Mouse (Mus musculus) ES-E14 (cell line): ENCODE results near the gene Ccpg1. TPM values are rescaled to one million over a fixed set of nuclear protein-coding genes. Genes with fewer than 3 reads are reported as not detected.
A peak's percentile ranks its signal among the peaks of the same experiment; 100 is the strongest.

Experiments
- DNase-seq: peaks from one replicate; pipeline ENCODE4 v3.0.0-alpha.2; 2013; ENCODE audit warnings: low read depth, low spot score
- H3K27ac ChIP-seq: 2 replicates; pipeline ENCODE4 v1.5.1; 2012; ENCODE audit warnings: low read depth, mild to moderate bottlenecking, low read length, moderate library complexity, mixed read lengths; ENCODE audit not compliant: poor library complexity, insufficient read depth, severe bottlenecking
- H3K36me3 ChIP-seq: 2 replicates; pipeline ENCODE4 v1.6.1; 2012; ENCODE audit warnings: mild to moderate bottlenecking, low read length, moderate library complexity, mixed read lengths; ENCODE audit not compliant: control insufficient read depth, poor library complexity, insufficient read depth, severe bottlenecking
- H3K4me1 ChIP-seq, 2 experiments: fragments of 150-350 bp in 1 of 2; sonication (generic) in 1 of 2; 2 replicates each; pipeline ENCODE4 v1.6.1; 2012; ENCODE audit warnings: low read length in 2 of 2, mild to moderate bottlenecking in 1 of 2, mixed read lengths in 1 of 2; ENCODE audit not compliant: control insufficient read depth in 2 of 2, insufficient read depth in 2 of 2, poor library complexity in 1 of 2
- H3K4me3 ChIP-seq, 2 experiments: fragments of 150-350 bp in 1 of 2; sonication (generic) in 1 of 2; 2 replicates each; pipeline ENCODE4 v1.5.1; 2012; ENCODE audit warnings: low read length in 2 of 2, low read depth in 1 of 2, mild to moderate bottlenecking in 1 of 2, mixed read lengths in 1 of 2; ENCODE audit not compliant: insufficient read depth in 1 of 2, poor library complexity in 1 of 2, severe bottlenecking in 1 of 2
- H3K9ac ChIP-seq: 2 replicates; pipeline ENCODE4 v1.6.1; 2012; ENCODE audit warnings: low read depth, mild to moderate bottlenecking, low read length, mixed read lengths; ENCODE audit not compliant: poor library complexity, insufficient read depth, severe bottlenecking
- H3K9me3 ChIP-seq: fragments of 150-350 bp; sonication (generic); 2 replicates; pipeline ENCODE4 v1.6.1; 2012; ENCODE audit warnings: low read depth, mild to moderate bottlenecking, low read length; ENCODE audit not compliant: control insufficient read depth, insufficient read depth
- CHD2 ChIP-seq: IDR thresholded peaks from 2 replicates; pipeline ENCODE4 v1.6.1; 2014; ENCODE audit warnings: mild to moderate bottlenecking, low read depth, low read length, inconsistent platforms
- HCFC1 ChIP-seq: IDR thresholded peaks from 2 replicates; pipeline ENCODE4 v1.6.1; 2012; ENCODE audit warnings: low read length, inconsistent platforms, borderline replicate concordance; ENCODE audit not compliant: insufficient read depth
- MAFK ChIP-seq: IDR thresholded peaks from 2 replicates; pipeline ENCODE4 v1.6.1; 2014; ENCODE audit warnings: mild to moderate bottlenecking, low read depth, low read length, inconsistent platforms; ENCODE audit not compliant: insufficient read depth
- ZC3H11A ChIP-seq: IDR thresholded peaks from 2 replicates; pipeline ENCODE4 v1.6.1; 2012; ENCODE audit warnings: low read depth, mild to moderate bottlenecking, inconsistent platforms, low read length, borderline replicate concordance
- ZNF384 ChIP-seq: IDR thresholded peaks from 2 replicates; pipeline ENCODE4 v1.6.1; 2012; ENCODE audit warnings: low read depth, low read length, inconsistent platforms
- in situ Hi-C, 2 experiments: fragments of 600-800 bp; cut with MboI; formaldehyde crosslinking; loops; one replicate each; pipeline ENCODE4 v1.15.1; 2025; ENCODE audit warnings: low sequenced_read_pairs in 2 of 2, inconsistent platforms in 1 of 2; ENCODE audit not compliant: unreplicated experiment in 2 of 2
- total RNA-seq: library from RNA; depleted of rRNA; stranded (reverse); fragments of 300-350 nt; gene quantifications from 2 replicates; pipeline ENCODE4 v1.2.3, GENCODE M21; 2012

The Ccpg1 gene
- total RNA-seq, 1 experiment: 31.3 TPM

GRCm38 (mm10) chr9:72947010-72947409 lies 38.2 kb upstream of the Ccpg1 start:
- H3K4me1 ChIP-seq: no peaks in the 10 kb centered on the region
- H3K4me3 ChIP-seq: no peak overlapping the region
- no peaks in the 10 kb centered on the region for H3K36me3 ChIP-seq
- TF ChIP-seq CHD2 (no peak), ZC3H11A (no peak), MAFK (no peak), ZNF384 (no peak), HCFC1 (no peak)
- H3K9me3 ChIP-seq: no peaks in the 10 kb centered on the region
- no peak overlapping the region for H3K27ac ChIP-seq
- no peak for DNase-seq
- in situ Hi-C loops: no loop called here
- H3K9ac ChIP-seq: no peak overlapping the region

- TF ChIP-seq HCFC1: no peak
- no peak for TF ChIP-seq ZNF384
- TF ChIP-seq ZC3H11A: no peak
- no peak for TF ChIP-seq MAFK
- no peak for TF ChIP-seq CHD2
- Histone ChIP-seq H3K4me1 (no peaks in the 10 kb centered on the region), H3K36me3 (no peaks in the 10 kb centered on the region), H3K27ac (no peak overlapping the region), H3K9ac (no peak overlapping the region), H3K4me3 (no peak overlapping the region), H3K9me3 (no peaks in the 10 kb centered on the region)
- DNase-seq: no peak
- in situ Hi-C loops: no loop called here
Observed at GRCm38 (mm10) chr9:72949572-72949971, 35.7 kb upstream of the Ccpg1 start.

GRCm38 (mm10) chr9:72954746-72955145 lies 30.5 kb upstream of the Ccpg1 start:
- Histone ChIP-seq H3K36me3 (no peaks in the 10 kb centered on the region), H3K9me3 (no peaks in the 10 kb centered on the region), H3K4me1 (no peaks in the 10 kb centered on the region), H3K9ac (no peak overlapping the region), H3K4me3 (no peak overlapping the region), H3K27ac (no peak overlapping the region)
- TF ChIP-seq CHD2 (no peak), ZNF384 (no peak), ZC3H11A (no peak), MAFK (no peak), HCFC1 (no peak)
- DNase-seq: peak; percentile 54
- in situ Hi-C loops: no loop called here

GRCm38 (mm10) chr9:72955546-72955945 lies 29.7 kb upstream of the Ccpg1 start:
- Histone ChIP-seq H3K36me3 (no peaks in the 10 kb centered on the region), H3K9ac (no peak overlapping the region), H3K27ac (no peak overlapping the region), H3K9me3 (no peaks in the 10 kb centered on the region), H3K4me3 (no peak overlapping the region), H3K4me1 (no peaks in the 10 kb centered on the region)
- TF ChIP-seq ZNF384: 0 out of 2 replicates have a peak, but pooled peaks have one; percentile 48
- TF ChIP-seq HCFC1: no peak
- TF ChIP-seq CHD2: no peak
- TF ChIP-seq ZC3H11A: peak; percentile 36; the same call in 1 of the 2 replicates
- TF ChIP-seq MAFK: no peak
- in situ Hi-C loops: no loop called here
- peak; percentile 52 for DNase-seq
